Mouse (Mus musculus) intestine, postnatal 0 days (tissue): ENCODE data around the gene Tmem235. TPM values are rescaled to one million over a fixed set of nuclear protein-coding genes. Genes with fewer than 3 reads are reported as not detected.
A peak's percentile ranks its signal among the peaks of the same experiment; 100 is the strongest.

Experiments used
- ATAC-seq: fragments of 200-750 bp; cut with Nextera tagmentation; 2 replicates; pipeline ENCODE4 v1.8.0; 2017; ENCODE audit warnings: mild to moderate bottlenecking, moderate TSS enrichment, moderate library complexity
- H3K27ac ChIP-seq: fragments of 300-500 bp; sonication (generic); 2 replicates; pipeline ENCODE4 v1.5.1; 2014; ENCODE audit warnings: mild to moderate bottlenecking, low read depth, low read length, moderate library complexity
- H3K27me3 ChIP-seq: fragments of 300-500 bp; sonication (generic); replicated peaks from 2 replicates; pipeline ENCODE4 v1.6.1; 2014; ENCODE audit warnings: low read length, mixed read lengths; ENCODE audit not compliant: control insufficient read depth, insufficient read depth
- H3K36me3 ChIP-seq: fragments of 300-500 bp; sonication (generic); 2 replicates; pipeline ENCODE4 v1.6.1; 2014; ENCODE audit warnings: mild to moderate bottlenecking, moderate library complexity; ENCODE audit not compliant: control insufficient read depth, insufficient read depth
- H3K4me1 ChIP-seq: fragments of 300-500 bp; sonication (generic); replicated peaks from 2 replicates; pipeline ENCODE4 v1.6.1; 2014; ENCODE audit warnings: antibody characterized with exemption, low read length, mixed read lengths; ENCODE audit not compliant: control insufficient read depth, insufficient read depth
- H3K4me2 ChIP-seq: fragments of 300-500 bp; sonication (generic); replicated peaks from 2 replicates; pipeline ENCODE4 v1.6.1; 2014; ENCODE audit warnings: low read depth, mild to moderate bottlenecking, moderate library complexity
- H3K4me3 ChIP-seq: fragments of 300-500 bp; sonication (generic); 2 replicates; pipeline ENCODE4 v1.5.1; 2014; ENCODE audit warnings: low read depth, low read length
- H3K9ac ChIP-seq: fragments of 300-500 bp; sonication (generic); 2 replicates; pipeline ENCODE4 v1.6.1; 2014; ENCODE audit warnings: mild to moderate bottlenecking, low read depth, low read length
- H3K9me3 ChIP-seq: fragments of 300-500 bp; sonication (generic); 2 replicates; pipeline ENCODE4 v1.6.1; 2016; ENCODE audit warnings: mixed run types; ENCODE audit not compliant: control insufficient read depth
- CTCF ChIP-seq: sonication (generic); IDR thresholded peaks from 2 replicates; pipeline ENCODE4 v1.5.1; 2016; ENCODE audit warnings: low read depth, mild to moderate bottlenecking, control low read depth, antibody characterized with exemption, moderate library complexity
- WGBS: fragments of 180-500 bp; shearing (Covaris S2); extraction: QIAGEN DNeasy Blood & Tissue Kit; methylation state at CpG from one replicate; pipeline ENCODE4 v1.1.7; 2014; 5-methylcytosine and 5-hydroxymethylcytosine counted together
- polyA plus RNA-seq: library from polyadenylated mRNA; unstranded; fragments of >200 nt; fragmentation: Nextera tagmentation; extraction: Ambion mirVana; gene quantifications from 2 replicates; pipeline ENCODE4 v1.2.1, GENCODE M21; 2015

Gene Tmem235
- polyA plus RNA-seq, 1 experiment from 2014 or later = not detected

DNA sequence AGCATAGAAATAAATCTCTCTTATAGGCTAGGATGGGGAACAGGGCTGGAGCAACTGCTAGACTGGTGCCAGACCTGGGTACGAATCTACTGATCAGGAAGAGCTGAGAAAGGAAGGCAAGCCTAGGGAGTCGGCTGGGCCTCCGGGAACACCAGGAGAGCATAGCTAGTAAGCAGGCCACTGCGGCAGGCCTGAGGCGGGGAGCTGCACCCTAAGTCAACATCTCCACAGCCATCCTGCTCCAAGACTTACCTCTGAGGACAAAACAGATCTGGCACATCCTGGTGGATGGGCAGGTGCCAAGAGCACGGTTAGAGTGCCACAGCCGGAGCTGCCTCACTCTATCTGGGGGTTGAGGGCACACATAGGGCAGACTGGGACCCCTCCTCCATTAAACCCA is 40.4 kb upstream of the Tmem235 start:
- Histone ChIP-seq H3K9me3 (no peaks in the 10 kb centered on the region), H3K36me3 (peaks cover 50% of the 10 kb centered on the region; the same call in 1 of the 2 replicates)

DNA sequence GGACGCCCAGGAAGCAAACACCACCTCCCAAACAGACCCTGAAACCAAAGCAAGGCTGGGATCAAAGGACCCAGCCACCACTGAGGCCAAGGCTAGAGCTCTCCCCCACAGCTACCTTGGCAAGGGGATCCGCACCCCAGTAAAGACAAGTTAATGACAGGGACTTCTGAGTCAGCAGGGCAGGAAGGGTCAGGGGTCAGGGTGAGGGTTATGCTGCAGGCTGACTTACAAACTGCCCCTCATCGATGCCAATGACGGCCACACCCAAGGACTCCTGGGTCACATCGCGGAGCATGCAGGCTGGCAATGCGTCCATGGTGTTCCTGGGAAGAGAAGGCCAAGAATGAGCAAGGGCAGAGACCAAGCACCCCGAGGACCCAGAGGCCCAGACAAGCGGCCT is 38.7 kb upstream of the Tmem235 start:
- H3K27me3 ChIP-seq = no peaks in the 10 kb centered on the region
- peaks cover 18% of the 10 kb centered on the region for H3K4me1 ChIP-seq
- ATAC-seq = no peak
- TF ChIP-seq CTCF = no peak
- no peak overlapping the region for H3K4me2 ChIP-seq
- H3K4me3 ChIP-seq = no peak overlapping the region
- H3K27ac ChIP-seq = no peak overlapping the region
- H3K36me3 ChIP-seq = peaks cover 40% of the 10 kb centered on the region; the same call in 1 of the 2 replicates
- WGBS = 77% methylated on average over 9 of the region's 9 CpGs
- no peak overlapping the region for H3K9ac ChIP-seq
- H3K9me3 ChIP-seq = no peaks in the 10 kb centered on the region

More for the DNA sequence above, 40.4 kb upstream of the Tmem235 start:
- Histone ChIP-seq H3K27ac (no peak overlapping the region), H3K9ac (no peak overlapping the region), H3K4me2 (no peak overlapping the region), H3K4me1 (peaks cover 16% of the 10 kb centered on the region; the same call in 1 of the 2 replicates), H3K27me3 (no peaks in the 10 kb centered on the region), H3K4me3 (no peak overlapping the region)
- WGBS = 70% methylated on average over 7 of the region's 7 CpGs
- no peak for TF ChIP-seq CTCF
- ATAC-seq = no peak

DNA sequence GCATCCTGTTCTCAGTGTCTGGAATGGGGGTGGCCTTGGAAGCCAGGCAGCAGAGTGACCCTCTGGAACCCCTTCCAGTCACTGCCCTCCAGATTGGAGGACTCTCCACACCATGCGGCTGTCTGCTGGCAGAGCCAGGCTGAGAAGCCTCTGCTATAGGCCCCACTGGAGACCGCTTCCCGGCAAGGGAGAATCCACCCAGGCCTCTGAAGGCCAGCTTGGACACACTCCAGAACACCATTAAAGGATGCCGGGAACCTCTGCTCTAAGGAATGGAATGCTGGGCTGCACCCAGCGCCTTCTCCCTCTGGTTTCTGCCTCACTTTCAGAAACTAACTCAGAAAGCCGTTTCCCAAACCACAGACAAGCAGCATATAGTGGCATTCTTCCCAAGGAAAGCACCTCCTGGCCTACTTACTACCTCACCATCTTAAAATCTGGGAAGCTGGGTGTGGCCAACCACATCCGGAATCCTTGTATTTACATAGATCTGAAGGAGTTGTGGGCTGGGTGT is 37.8 kb upstream of the Tmem235 start:
- no peak overlapping the region for H3K9ac ChIP-seq
- TF ChIP-seq CTCF = no peak
- no peaks in the 10 kb centered on the region for H3K9me3 ChIP-seq
- WGBS = 58% methylated on average over 7 of the region's 7 CpGs
- peaks cover 32% of the 10 kb centered on the region; the same call in 1 of the 2 replicates for H3K36me3 ChIP-seq
- H3K27ac ChIP-seq = peak overlapping the region; percentile 57; the same call in 1 of the 2 replicates
- no peak overlapping the region for H3K4me2 ChIP-seq
- H3K4me1 ChIP-seq = peaks cover 24% of the 10 kb centered on the region
- no peaks in the 10 kb centered on the region for H3K27me3 ChIP-seq
- H3K4me3 ChIP-seq = no peak overlapping the region
- no peak for ATAC-seq

DNA sequence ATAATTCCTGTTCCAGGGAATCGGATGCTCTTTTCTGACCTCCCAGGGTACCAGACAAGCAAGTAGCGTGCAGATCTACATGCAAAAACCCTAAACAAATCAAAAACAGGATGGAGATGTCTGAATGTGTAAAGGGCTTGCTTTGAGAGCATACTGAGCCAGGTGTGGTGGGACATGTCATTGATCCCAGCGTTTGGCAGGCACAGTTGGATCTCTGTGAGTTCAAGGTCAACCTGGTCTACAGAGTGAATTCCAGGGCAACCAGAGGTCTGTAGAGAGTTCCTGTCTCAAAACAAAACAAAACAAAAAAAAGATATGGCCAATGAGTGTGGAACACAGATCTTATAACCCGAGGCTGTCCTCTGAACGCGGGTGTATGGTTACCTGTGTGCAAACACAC is 37.1 kb upstream of the Tmem235 start:
- no peak for ATAC-seq
- no peak overlapping the region for H3K4me3 ChIP-seq

DNA sequence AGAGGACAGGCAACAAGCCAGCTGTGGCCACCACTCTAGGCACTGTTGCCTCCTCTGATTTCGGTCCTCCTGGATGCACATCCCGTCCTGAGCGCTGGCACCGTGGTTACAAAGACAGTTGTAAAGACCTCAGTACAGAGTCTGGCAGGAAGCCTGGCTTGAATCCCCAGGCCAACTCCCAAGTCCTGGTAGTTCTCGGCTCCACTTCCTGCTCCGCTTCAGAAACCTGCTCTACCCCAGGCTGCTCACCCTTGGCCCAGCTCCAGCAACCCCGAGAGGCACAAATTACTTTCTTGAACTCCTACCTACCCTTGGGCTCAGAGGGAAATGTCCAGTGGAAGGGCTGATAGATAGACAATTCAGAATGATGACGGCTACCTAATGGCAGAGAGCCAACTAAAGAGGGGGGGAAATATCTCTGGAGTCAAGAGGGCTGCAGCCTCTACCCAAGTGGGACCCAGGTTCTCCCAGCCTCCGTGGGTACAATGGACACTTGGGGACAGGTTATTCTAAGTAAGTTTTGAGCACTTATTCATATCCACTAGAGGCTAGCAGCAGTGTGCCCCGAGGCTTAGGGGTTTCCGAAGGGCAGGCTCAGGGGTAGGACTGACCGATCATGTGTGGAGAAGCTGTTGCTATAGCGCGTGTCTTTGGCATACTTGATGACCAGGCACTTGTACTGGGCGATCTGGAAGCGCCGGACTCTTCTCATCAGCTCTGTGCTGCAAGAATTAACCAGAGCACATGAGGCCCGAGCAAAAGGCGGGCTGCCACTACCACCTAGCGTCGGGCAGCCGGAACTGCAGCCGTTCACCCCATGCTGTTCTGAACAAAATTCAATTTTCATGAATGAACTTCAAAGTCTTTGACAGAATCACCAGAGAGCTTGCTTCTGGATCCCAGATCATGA is 36.2 kb upstream of the Tmem235 start:
- peaks cover 28% of the 10 kb centered on the region for H3K4me1 ChIP-seq
- peak; percentile 95 for TF ChIP-seq CTCF

More for the DNA sequence above, 37.1 kb upstream of the Tmem235 start:
- peaks cover 27% of the 10 kb centered on the region; the same call in 1 of the 2 replicates for H3K36me3 ChIP-seq
- 77% methylated on average over 6 of the region's 6 CpGs for WGBS
- H3K9me3 ChIP-seq = no peaks in the 10 kb centered on the region
- H3K9ac ChIP-seq = no peak overlapping the region
- no peak for TF ChIP-seq CTCF
- no peak overlapping the region for H3K4me2 ChIP-seq
- H3K27me3 ChIP-seq = no peaks in the 10 kb centered on the region
- H3K4me1 ChIP-seq = peaks cover 28% of the 10 kb centered on the region
- H3K27ac ChIP-seq = no peak overlapping the region

More for the DNA sequence above, 36.2 kb upstream of the Tmem235 start:
- Histone ChIP-seq H3K4me3 (peak overlapping the region; percentile 50), H3K27me3 (no peaks in the 10 kb centered on the region), H3K27ac (peak overlapping the region; percentile 57; the same call in 1 of the 2 replicates), H3K9me3 (no peaks in the 10 kb centered on the region), H3K9ac (peak overlapping the region; percentile 24), H3K4me2 (peak overlapping the region; percentile 89), H3K36me3 (peaks cover 24% of the 10 kb centered on the region; the same call in 1 of the 2 replicates)
- peak; percentile 51 for ATAC-seq
- WGBS = 6% methylated on average over 23 of the region's 23 CpGs
